Mouse (Mus musculus) megakaryocyte, embryonic 14.5 days (primary cell): ENCODE data around the gene Gm17651.

Experiments
- FLI1 ChIP-seq: IDR thresholded peaks from 2 replicates; pipeline ENCODE4 v1.6.1; 2012; ENCODE audit warnings: low read length, inconsistent platforms, mixed read lengths
- GATA1 ChIP-seq: IDR thresholded peaks from 3 replicates; pipeline ENCODE4 v1.6.1; 2012; ENCODE audit warnings: mixed read lengths, low read length, inconsistent platforms, borderline replicate concordance

GRCm38 (mm10) chr3:97676126-97676525 is 1.6 kb upstream of the Gm17651 start:
- TF ChIP-seq GATA1 (no peak), FLI1 (no peak)
